Mouse (Mus musculus) 416B (cell line): ENCODE measurements around the gene Fam19a5.

ENCODE experiments used
- DNase-seq: peaks from one replicate; pipeline ENCODE4 v3.0.0; 2011; ENCODE audit warnings: low read depth

The Fam19a5 gene

GRCm38 (mm10) chr15:87666041-87666750 lies 122.1 kb downstream of the Fam19a5 start:
- DNase-seq = no peak

- DNase-seq = no peak
Observed at GRCm38 (mm10) chr15:87667416-87667815, 123.3 kb downstream of the Fam19a5 start.

- no peak for DNase-seq
Observed at GRCm38 (mm10) chr15:87668112-87668511, 124.0 kb downstream of the Fam19a5 start.

- DNase-seq = no peak
Observed at GRCm38 (mm10) chr15:87671929-87672328, 127.8 kb downstream of the Fam19a5 start.

GRCm38 (mm10) chr15:87678711-87679110 lies 134.6 kb downstream of the Fam19a5 start:
- DNase-seq = no peak

- DNase-seq = no peak
Observed at GRCm38 (mm10) chr15:87682410-87682809, 138.3 kb downstream of the Fam19a5 start.

- DNase-seq = no peak
Observed at GRCm38 (mm10) chr15:87686415-87687040, 142.4 kb downstream of the Fam19a5 start.

GRCm38 (mm10) chr15:87691271-87691955 lies 147.3 kb downstream of the Fam19a5 start:
- DNase-seq = no peak

GRCm38 (mm10) chr15:87691958-87692357 lies 147.9 kb downstream of the Fam19a5 start:
- DNase-seq = no peak

GRCm38 (mm10) chr15:87692394-87692793 lies 148.3 kb downstream of the Fam19a5 start:
- DNase-seq = no peak

GRCm38 (mm10) chr15:87692865-87693513 lies 148.9 kb downstream of the Fam19a5 start:
- DNase-seq = no peak

- DNase-seq = no peak
Observed at GRCm38 (mm10) chr15:87697433-87697996, 153.4 kb downstream of the Fam19a5 start.

GRCm38 (mm10) chr15:87698562-87699320 lies 154.6 kb downstream of the Fam19a5 start:
- no peak for DNase-seq

- no peak for DNase-seq
Observed at GRCm38 (mm10) chr15:87702821-87703220, 158.7 kb downstream of the Fam19a5 start.

GRCm38 (mm10) chr15:87703334-87703733 lies 159.2 kb downstream of the Fam19a5 start:
- no peak for DNase-seq

- no peak for DNase-seq
Observed at GRCm38 (mm10) chr15:87711790-87712189, 167.7 kb downstream of the Fam19a5 start.

- no peak for DNase-seq
Observed at GRCm38 (mm10) chr15:87712221-87712620, 168.1 kb downstream of the Fam19a5 start.

GRCm38 (mm10) chr15:87715037-87715676 lies 171.1 kb downstream of the Fam19a5 start:
- no peak for DNase-seq

- DNase-seq = no peak
Observed at GRCm38 (mm10) chr15:87717056-87717455, 173.0 kb downstream of the Fam19a5 start.

GRCm38 (mm10) chr15:87723455-87723986 lies 179.4 kb downstream of the Fam19a5 start:
- no peak for DNase-seq
